Mouse (Mus musculus): ENCODE results near the gene Slc48a1. TPM values are rescaled to one million over a fixed set of nuclear protein-coding genes. Genes with fewer than 3 reads are reported as not detected.

The Slc48a1 gene
- polyA plus RNA-seq, 1 experiment from 2014 or later = 98.9 TPM

DNA sequence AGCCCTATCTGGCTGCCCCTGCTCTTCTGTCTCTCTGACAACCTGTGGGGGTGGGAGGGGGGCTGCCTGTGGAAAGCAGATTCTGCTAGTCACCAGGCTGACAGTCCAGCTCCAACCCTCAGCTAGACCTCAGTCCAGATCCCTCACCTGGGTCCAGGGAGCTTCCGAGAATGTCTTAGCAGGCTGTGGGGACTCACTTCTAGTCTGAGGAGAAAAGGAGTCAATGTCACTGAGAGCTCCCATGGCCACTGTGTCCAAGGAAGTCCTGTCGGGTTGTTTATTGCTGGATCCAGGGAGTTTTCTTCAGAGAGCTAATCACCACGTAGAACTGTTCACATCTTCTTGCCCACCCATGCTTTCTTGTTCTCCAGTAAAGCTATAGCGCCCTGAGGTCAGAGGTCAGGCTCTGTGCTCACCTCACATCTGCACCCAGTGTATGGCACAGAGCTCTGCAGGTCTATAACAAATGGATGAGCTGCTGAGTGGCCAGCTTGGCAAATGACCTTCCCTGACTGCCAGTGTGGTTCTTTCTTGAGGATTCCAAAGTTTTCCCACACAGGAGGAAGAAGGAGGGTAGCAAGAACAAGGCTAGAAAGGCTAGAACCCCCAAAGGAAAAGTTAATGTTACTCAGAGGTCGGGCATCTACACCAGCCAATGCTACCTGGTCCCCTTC lies 48.4 kb downstream of the Slc48a1 start:
- no peak overlapping the region for H3K9ac ChIP-seq (ENCODE audit: low read depth, low read length)
- H3K4me3 ChIP-seq (ENCODE audit: low read depth, low read length) = no peak overlapping the region
- no peaks in the 10 kb centered on the region for H3K36me3 ChIP-seq (ENCODE audit: control insufficient read depth, insufficient read depth)
- H3K4me2 ChIP-seq (ENCODE audit: low read depth, low read length) = peak overlapping the region; percentile 83; the same call in 1 of the 2 replicates
- no peak for ATAC-seq (ENCODE audit: low read depth)
- no peaks in the 10 kb centered on the region for H3K9me3 ChIP-seq (replicated peaks; ENCODE audit: control insufficient read depth, low read length)
- H3K27me3 ChIP-seq (ENCODE audit: control insufficient read depth, insufficient read depth, low read depth, low read length) = peaks cover 15% of the 10 kb centered on the region
- H3K27ac ChIP-seq (ENCODE audit: low read length) = peak overlapping the region; percentile 20; the same call in 1 of the 2 replicates
- peaks cover 64% of the 10 kb centered on the region for H3K4me1 ChIP-seq (ENCODE audit: control insufficient read depth, low read depth, low read length)
- 50% methylated on average over 5 of the region's 5 CpGs for WGBS (ENCODE audit: insufficient replicate concordance)

GRCm38 (mm10) chr15:97827401-97827800 lies 49.1 kb downstream of the Slc48a1 start:
- H3K9me3 ChIP-seq (replicated peaks; ENCODE audit: control insufficient read depth, low read length) = no peaks in the 10 kb centered on the region
- H3K4me3 ChIP-seq (ENCODE audit: low read depth, low read length) = no peak overlapping the region
- no peak for ATAC-seq (ENCODE audit: low read depth)
- H3K27me3 ChIP-seq (ENCODE audit: control insufficient read depth, insufficient read depth, low read depth, low read length) = peaks cover 20% of the 10 kb centered on the region
- H3K4me2 ChIP-seq (ENCODE audit: low read depth, low read length) = no peak overlapping the region
- peaks cover 70% of the 10 kb centered on the region for H3K4me1 ChIP-seq (ENCODE audit: control insufficient read depth, low read depth, low read length)
- no peak overlapping the region for H3K27ac ChIP-seq (ENCODE audit: low read length)
- no peak overlapping the region for H3K9ac ChIP-seq (ENCODE audit: low read depth, low read length)
- no peaks in the 10 kb centered on the region for H3K36me3 ChIP-seq (ENCODE audit: control insufficient read depth, insufficient read depth)
- 71% methylated on average over 8 of the region's 8 CpGs for WGBS (ENCODE audit: insufficient replicate concordance)

GRCm38 (mm10) chr15:97828221-97828842 lies 50.0 kb downstream of the Slc48a1 start:
- Histone ChIP-seq H3K9me3 (replicated peaks; ENCODE audit: control insufficient read depth, low read length) (no peaks in the 10 kb centered on the region), H3K36me3 (ENCODE audit: control insufficient read depth, insufficient read depth) (no peaks in the 10 kb centered on the region), H3K9ac (ENCODE audit: low read depth, low read length) (no peak overlapping the region), H3K4me2 (ENCODE audit: low read depth, low read length) (no peak overlapping the region), H3K4me3 (ENCODE audit: low read depth, low read length) (no peak overlapping the region), H3K27ac (ENCODE audit: low read length) (peak overlapping the region; percentile 31), H3K4me1 (ENCODE audit: control insufficient read depth, low read depth, low read length) (peaks cover 69% of the 10 kb centered on the region), H3K27me3 (ENCODE audit: control insufficient read depth, insufficient read depth, low read depth, low read length) (peaks cover 20% of the 10 kb centered on the region)
- WGBS (ENCODE audit: insufficient replicate concordance) = 34% methylated on average over 6 of the region's 6 CpGs
- no peak for ATAC-seq (ENCODE audit: low read depth)

- peaks cover 64% of the 10 kb centered on the region for H3K4me1 ChIP-seq (ENCODE audit: control insufficient read depth, low read depth, low read length)
- peak overlapping the region; percentile 31 for H3K27ac ChIP-seq (ENCODE audit: low read length)
- H3K4me2 ChIP-seq (ENCODE audit: low read depth, low read length) = 0 out of 2 replicates have a peak overlapping the region, but pooled peaks have one; percentile 90
- WGBS (ENCODE audit: insufficient replicate concordance) = 25% methylated on average over 5 of the region's 5 CpGs
- no peaks in the 10 kb centered on the region for H3K36me3 ChIP-seq (ENCODE audit: control insufficient read depth, insufficient read depth)
- no peak for ATAC-seq (ENCODE audit: low read depth)
- H3K9ac ChIP-seq (ENCODE audit: low read depth, low read length) = no peak overlapping the region
- no peaks in the 10 kb centered on the region for H3K9me3 ChIP-seq (replicated peaks; ENCODE audit: control insufficient read depth, low read length)
- peaks cover 24% of the 10 kb centered on the region for H3K27me3 ChIP-seq (ENCODE audit: control insufficient read depth, insufficient read depth, low read depth, low read length)
- no peak overlapping the region for H3K4me3 ChIP-seq (ENCODE audit: low read depth, low read length)
Measured at GRCm38 (mm10) chr15:97828901-97829338, 50.6 kb downstream of the Slc48a1 start.

DNA sequence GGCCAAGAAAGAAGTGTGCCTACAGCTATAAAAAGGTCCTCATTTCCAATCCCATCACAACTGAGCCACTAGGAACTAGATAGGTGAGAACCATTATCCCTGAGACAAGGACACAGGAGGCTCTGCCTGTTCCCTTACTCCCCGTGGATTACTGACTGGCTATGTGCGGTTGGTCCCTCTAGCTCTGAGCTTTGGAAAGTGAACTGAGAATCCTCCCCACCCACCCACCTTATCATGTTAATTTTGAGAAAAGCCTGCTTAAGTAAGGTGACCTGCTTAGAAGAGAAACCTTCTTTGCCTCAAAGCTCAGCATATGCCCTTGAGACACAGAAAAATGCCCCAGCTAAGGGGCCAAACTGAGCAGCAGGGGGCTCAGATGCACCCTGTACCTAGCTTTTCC lies 51.1 kb downstream of the Slc48a1 start:
- peak overlapping the region; percentile 72; the same call in 1 of the 2 replicates for H3K4me3 ChIP-seq (ENCODE audit: low read depth, low read length)
- H3K9me3 ChIP-seq (replicated peaks; ENCODE audit: control insufficient read depth, low read length) = no peaks in the 10 kb centered on the region
- 13% methylated on average over 2 of the region's 2 CpGs for WGBS (ENCODE audit: insufficient replicate concordance)
- no peak overlapping the region for H3K27ac ChIP-seq (ENCODE audit: low read length)
- no peak for ATAC-seq (ENCODE audit: low read depth)
- H3K27me3 ChIP-seq (ENCODE audit: control insufficient read depth, insufficient read depth, low read depth, low read length) = peaks cover 24% of the 10 kb centered on the region
- no peaks in the 10 kb centered on the region for H3K36me3 ChIP-seq (ENCODE audit: control insufficient read depth, insufficient read depth)
- H3K9ac ChIP-seq (ENCODE audit: low read depth, low read length) = no peak overlapping the region
- H3K4me1 ChIP-seq (ENCODE audit: control insufficient read depth, low read depth, low read length) = peaks cover 59% of the 10 kb centered on the region
- H3K4me2 ChIP-seq (ENCODE audit: low read depth, low read length) = peak overlapping the region; percentile 90; the same call in 1 of the 2 replicates

GRCm38 (mm10) chr15:97830253-97830787 lies 52.0 kb downstream of the Slc48a1 start:
- H3K27ac ChIP-seq (ENCODE audit: low read length) = peak overlapping the region; percentile 74
- WGBS (ENCODE audit: insufficient replicate concordance) = 11% methylated on average over 12 of the region's 12 CpGs
- no peak for ATAC-seq (ENCODE audit: low read depth)
- peaks cover 24% of the 10 kb centered on the region for H3K27me3 ChIP-seq (ENCODE audit: control insufficient read depth, insufficient read depth, low read depth, low read length)
- H3K4me1 ChIP-seq (ENCODE audit: control insufficient read depth, low read depth, low read length) = peaks cover 50% of the 10 kb centered on the region
- peak overlapping the region; percentile 90 for H3K4me2 ChIP-seq (ENCODE audit: low read depth, low read length)
- peak overlapping the region; percentile 72 for H3K4me3 ChIP-seq (ENCODE audit: low read depth, low read length)
- H3K36me3 ChIP-seq (ENCODE audit: control insufficient read depth, insufficient read depth) = no peaks in the 10 kb centered on the region
- H3K9ac ChIP-seq (ENCODE audit: low read depth, low read length) = peak overlapping the region; percentile 71
- H3K9me3 ChIP-seq (replicated peaks; ENCODE audit: control insufficient read depth, low read length) = no peaks in the 10 kb centered on the region

- H3K27me3 ChIP-seq (ENCODE audit: control insufficient read depth, insufficient read depth, low read depth, low read length) = peaks cover 24% of the 10 kb centered on the region
- H3K4me3 ChIP-seq (ENCODE audit: low read depth, low read length) = peak overlapping the region; percentile 72
- H3K4me2 ChIP-seq (ENCODE audit: low read depth, low read length) = peak overlapping the region; percentile 90
- peak overlapping the region; percentile 74 for H3K27ac ChIP-seq (ENCODE audit: low read length)
- no peaks in the 10 kb centered on the region for H3K36me3 ChIP-seq (ENCODE audit: control insufficient read depth, insufficient read depth)
- peaks cover 46% of the 10 kb centered on the region for H3K4me1 ChIP-seq (ENCODE audit: control insufficient read depth, low read depth, low read length)
- 0% methylated on average over 39 of the region's 39 CpGs for WGBS (ENCODE audit: insufficient replicate concordance)
- peak overlapping the region; percentile 71 for H3K9ac ChIP-seq (ENCODE audit: low read depth, low read length)
- peak; percentile 28 for ATAC-seq (ENCODE audit: low read depth)
- no peaks in the 10 kb centered on the region for H3K9me3 ChIP-seq (replicated peaks; ENCODE audit: control insufficient read depth, low read length)
Measured at GRCm38 (mm10) chr15:97830788-97831241, 52.5 kb downstream of the Slc48a1 start.

- Histone ChIP-seq H3K4me2 (ENCODE audit: low read depth, low read length) (peak overlapping the region; percentile 90), H3K36me3 (ENCODE audit: control insufficient read depth, insufficient read depth) (no peaks in the 10 kb centered on the region), H3K4me3 (ENCODE audit: low read depth, low read length) (peak overlapping the region; percentile 72), H3K27me3 (ENCODE audit: control insufficient read depth, insufficient read depth, low read depth, low read length) (peaks cover 24% of the 10 kb centered on the region), H3K27ac (ENCODE audit: low read length) (peak overlapping the region; percentile 74), H3K9me3 (replicated peaks; ENCODE audit: control insufficient read depth, low read length) (no peaks in the 10 kb centered on the region), H3K9ac (ENCODE audit: low read depth, low read length) (peak overlapping the region; percentile 71), H3K4me1 (ENCODE audit: control insufficient read depth, low read depth, low read length) (peaks cover 40% of the 10 kb centered on the region)
- peak; percentile 79 for ATAC-seq (ENCODE audit: low read depth)
- WGBS (ENCODE audit: insufficient replicate concordance) = under 1% methylated on average over 62 of the region's 84 CpGs
Measured at GRCm38 (mm10) chr15:97831242-97831986, 53.1 kb downstream of the Slc48a1 start.
